Mouse (Mus musculus) granulocyte monocyte progenitor cell, adult 5-6 weeks (primary cell): ENCODE data around the gene Zfhx2. TPM values are rescaled to one million over a fixed set of nuclear protein-coding genes. Genes with fewer than 3 reads are reported as not detected.

ENCODE experiments used
- total RNA-seq, 2 experiments: library from RNA; stranded (forward) in 1 of 2; stranded (reverse) in 1 of 2; fragments of 200-712, 200-1000 nt in 1 of 2; fragments of >200 nt in 1 of 2; fragmentation: Nextera tagmentation in 1 of 2; gene quantifications; 2 replicates each; pipeline ENCODE4 v1.2.3; 2014 to 2017

Zfhx2 gene
- total RNA-seq, 2 experiments from 2014 or later: 0.26 to 3.0 TPM

Other genes with a start within 250 kb of the Zfhx2 start
- 14.3 and 19.1 TPM in 2 replicates for gene Homez, start 221.4 kb downstream of the Zfhx2 start, total RNA-seq (2014; fragmentation: Nextera tagmentation)
- 8.4 and 8.7 TPM in 2 replicates for gene Homez, start 221.4 kb downstream of the Zfhx2 start, total RNA-seq (2017)
- 12.2 and 21.1 TPM in 2 replicates for gene Ppp1r3e, start 214.8 kb downstream of the Zfhx2 start, total RNA-seq (2014; fragmentation: Nextera tagmentation)
- gene Ppp1r3e, start 214.8 kb downstream of the Zfhx2 start, total RNA-seq (2017): 2.5 and 2.9 TPM in 2 replicates
- 9.4 and 13.5 TPM in 2 replicates for gene Bcl2l2, start 208.9 kb downstream of the Zfhx2 start, total RNA-seq (2014; fragmentation: Nextera tagmentation)
- gene Bcl2l2, start 208.9 kb downstream of the Zfhx2 start, total RNA-seq (2017): 9.9 and 10.9 TPM in 2 replicates
- not detected in 2 replicates for gene Gm20521, start 208.9 kb downstream of the Zfhx2 start, total RNA-seq (2014; fragmentation: Nextera tagmentation)
- not detected in 2 replicates for gene Gm20521, start 208.9 kb downstream of the Zfhx2 start, total RNA-seq (2017)
- 181 and 215 TPM in 2 replicates for gene Pabpn1, start 199.8 kb downstream of the Zfhx2 start, total RNA-seq (2014; fragmentation: Nextera tagmentation)
- gene Pabpn1, start 199.8 kb downstream of the Zfhx2 start, total RNA-seq (2017): 286 and 319 TPM in 2 replicates
- 1.4 and 2.8 TPM in 2 replicates for gene Slc22a17, start 179.2 kb downstream of the Zfhx2 start, total RNA-seq (2014; fragmentation: Nextera tagmentation)
- gene Slc22a17, start 179.2 kb downstream of the Zfhx2 start, total RNA-seq (2017): 0.52 and 0.77 TPM in 2 replicates
- not detected in 2 replicates for gene Efs, start 166.2 kb downstream of the Zfhx2 start, total RNA-seq (2014; fragmentation: Nextera tagmentation)
- not detected in 2 replicates for gene Efs, start 166.2 kb downstream of the Zfhx2 start, total RNA-seq (2017)
- not detected in 2 replicates for gene Il25, start 159.6 kb downstream of the Zfhx2 start, total RNA-seq (2014; fragmentation: Nextera tagmentation)
- gene Il25, start 159.6 kb downstream of the Zfhx2 start, total RNA-seq (2017): not detected in 2 replicates
- gene Cmtm5, start 156.1 kb downstream of the Zfhx2 start, total RNA-seq (2014; fragmentation: Nextera tagmentation): not detected in 2 replicates
- not detected in 2 replicates for gene Cmtm5, start 156.1 kb downstream of the Zfhx2 start, total RNA-seq (2017)
- gene Myh6, start 125.4 kb downstream of the Zfhx2 start, total RNA-seq (2014; fragmentation: Nextera tagmentation): not detected in 2 replicates
- not detected in 2 replicates for gene Myh6, start 125.4 kb downstream of the Zfhx2 start, total RNA-seq (2017)
- not detected in 2 replicates for gene Gm17428, start 115.4 kb downstream of the Zfhx2 start, total RNA-seq (2014; fragmentation: Nextera tagmentation)
- not detected in 2 replicates for gene Gm17428, start 115.4 kb downstream of the Zfhx2 start, total RNA-seq (2017)
- not detected in 2 replicates for gene Myh7, start 97.7 kb downstream of the Zfhx2 start, total RNA-seq (2014; fragmentation: Nextera tagmentation)
- gene Myh7, start 97.7 kb downstream of the Zfhx2 start, total RNA-seq (2017): not detected in 2 replicates
- gene Ngdn, start 76.9 kb downstream of the Zfhx2 start, total RNA-seq (2014; fragmentation: Nextera tagmentation): 50.2 and 65.5 TPM in 2 replicates
- 62.7 and 75.3 TPM in 2 replicates for gene Ngdn, start 76.9 kb downstream of the Zfhx2 start, total RNA-seq (2017)
- gene Thtpa, start 2.5 kb upstream of the Zfhx2 start, total RNA-seq (2014; fragmentation: Nextera tagmentation): 11.9 and 16.2 TPM in 2 replicates
- 10.0 and 13.0 TPM in 2 replicates for gene Thtpa, start 2.5 kb upstream of the Zfhx2 start, total RNA-seq (2017)
- gene Ap1g2, start 14.3 kb upstream of the Zfhx2 start, total RNA-seq (2014; fragmentation: Nextera tagmentation): 56.6 and 87.9 TPM in 2 replicates
- 12.4 and 15.1 TPM in 2 replicates for gene Ap1g2, start 14.3 kb upstream of the Zfhx2 start, total RNA-seq (2017)
- gene Jph4, start 24.6 kb upstream of the Zfhx2 start, total RNA-seq (2014; fragmentation: Nextera tagmentation): not detected in 2 replicates
- not detected in 2 replicates for gene Jph4, start 24.6 kb upstream of the Zfhx2 start, total RNA-seq (2017)
- not detected in 2 replicates for gene Dhrs2, start 129.7 kb upstream of the Zfhx2 start, total RNA-seq (2014; fragmentation: Nextera tagmentation)
- gene Dhrs2, start 129.7 kb upstream of the Zfhx2 start, total RNA-seq (2017): not detected in 2 replicates